Mouse (Mus musculus) limb, embryonic 13.5 days (tissue): Measurements from ENCODE around the gene Wdr20. TPM values are rescaled to one million over a fixed set of nuclear protein-coding genes. Genes with fewer than 3 reads are reported as not detected.
"Not testable (repeated sequence)": the region's sequence is repeated elsewhere in the genome, so short reads cannot be mapped to it uniquely, and the experiment has no call there.

Source experiments
- ATAC-seq: fragments of 200-750 bp; cut with Nextera tagmentation; 2 replicates; pipeline ENCODE4 v1.8.0; 2017; ENCODE audit warnings: low read depth, moderate number of reproducible peaks, moderate TSS enrichment; ENCODE audit not compliant: low FRiP score
- H3K27ac ChIP-seq: fragments of 300-500 bp; sonication (generic); 2 replicates; pipeline ENCODE4 v1.5.1; 2015; ENCODE audit warnings: inconsistent platforms, mild to moderate bottlenecking, moderate library complexity
- H3K27me3 ChIP-seq: fragments of 300-500 bp; sonication (generic); 2 replicates; pipeline ENCODE4 v1.6.1; 2015; ENCODE audit warnings: mild to moderate bottlenecking, inconsistent platforms
- H3K36me3 ChIP-seq: fragments of 300-500 bp; sonication (generic); 2 replicates; pipeline ENCODE4 v1.6.1; 2015; ENCODE audit warnings: inconsistent platforms, mild to moderate bottlenecking, moderate library complexity
- H3K4me1 ChIP-seq: fragments of 300-500 bp; sonication (generic); 2 replicates; pipeline ENCODE4 v1.6.1; 2015; ENCODE audit warnings: inconsistent platforms
- H3K4me2 ChIP-seq: fragments of 300-500 bp; sonication (generic); replicated peaks from 2 replicates; pipeline ENCODE4 v1.6.1; 2015; ENCODE audit warnings: inconsistent platforms, mild to moderate bottlenecking, moderate library complexity
- H3K4me3 ChIP-seq: fragments of 300-500 bp; sonication (generic); 2 replicates; pipeline ENCODE4 v1.5.1; 2015; ENCODE audit warnings: moderate library complexity, mild to moderate bottlenecking, inconsistent platforms
- H3K9ac ChIP-seq: fragments of 300-500 bp; sonication (generic); 2 replicates; pipeline ENCODE4 v1.6.1; 2015; ENCODE audit warnings: mild to moderate bottlenecking, inconsistent platforms
- H3K9me3 ChIP-seq: fragments of 300-500 bp; sonication (generic); 2 replicates; pipeline ENCODE4 v1.6.1; 2016; ENCODE audit warnings: inconsistent platforms
- WGBS: fragments of 180-500 bp; shearing (Covaris S2); methylation state at CpG from one replicate; pipeline ENCODE4 v1.1.7; 2015; 5-methylcytosine and 5-hydroxymethylcytosine counted together
- polyA plus RNA-seq: library from polyadenylated mRNA; unstranded; fragments of >200 nt; fragmentation: Nextera tagmentation; extraction: Ambion mirVana; gene quantifications from 2 replicates; pipeline ENCODE4 v1.2.1, GENCODE M21; 2015

Wdr20 gene
- polyA plus RNA-seq, 1 experiment from 2014 or later: 25.9 TPM

GRCm38 (mm10) chr12:110725051-110725450, 12.7 kb upstream of the Wdr20 start:
- no peaks in the 10 kb centered on the region for H3K36me3 ChIP-seq
- no peaks in the 10 kb centered on the region for H3K4me1 ChIP-seq
- peaks cover 9% of the 10 kb centered on the region for H3K27me3 ChIP-seq
- H3K4me2 ChIP-seq: no peak overlapping the region
- H3K9me3 ChIP-seq: no peaks in the 10 kb centered on the region
- no peak for ATAC-seq
- WGBS: 87% methylated on average over 5 of the region's 5 CpGs
- H3K9ac ChIP-seq: no peak overlapping the region
- H3K4me3 ChIP-seq: no peak overlapping the region
- no peak overlapping the region for H3K27ac ChIP-seq

GRCm38 (mm10) chr12:110725489-110725888, 12.3 kb upstream of the Wdr20 start:
- no peak overlapping the region for H3K4me2 ChIP-seq
- H3K9ac ChIP-seq: no peak overlapping the region
- no peaks in the 10 kb centered on the region for H3K4me1 ChIP-seq
- no peak overlapping the region for H3K4me3 ChIP-seq
- no peak overlapping the region for H3K27ac ChIP-seq
- ATAC-seq: no peak
- H3K27me3 ChIP-seq: peaks cover 5% of the 10 kb centered on the region
- no peaks in the 10 kb centered on the region for H3K36me3 ChIP-seq
- H3K9me3 ChIP-seq: no peaks in the 10 kb centered on the region
- WGBS: 84% methylated on average over 5 of the region's 5 CpGs

GRCm38 (mm10) chr12:110726428-110726827, 11.3 kb upstream of the Wdr20 start:
- H3K27ac ChIP-seq: no peak overlapping the region
- H3K4me2 ChIP-seq: no peak overlapping the region
- H3K9ac ChIP-seq: no peak overlapping the region
- H3K27me3 ChIP-seq: 0 out of 2 replicates have a peak, but pooled peaks cover 3% of the 10 kb centered on the region
- H3K4me1 ChIP-seq: no peaks in the 10 kb centered on the region
- H3K9me3 ChIP-seq: no peaks in the 10 kb centered on the region
- H3K4me3 ChIP-seq: no peak overlapping the region
- ATAC-seq: no peak
- WGBS: 60% methylated on average over 1 of the region's 1 CpGs
- no peaks in the 10 kb centered on the region for H3K36me3 ChIP-seq

- not testable (repeated sequence) for H3K9ac ChIP-seq, H3K4me1 ChIP-seq, H3K9me3 ChIP-seq, H3K36me3 ChIP-seq, H3K27me3 ChIP-seq, H3K27ac ChIP-seq, H3K4me2 ChIP-seq, ATAC-seq, H3K4me3 ChIP-seq
- WGBS: 95% methylated on average over 3 of the region's 3 CpGs
These were observed 4.5 kb upstream of the Wdr20 start for GRCm38 (mm10) chr12:110733254-110733653.

- H3K27me3 ChIP-seq: no peaks in the 10 kb centered on the region
- ATAC-seq: no peak
- peaks cover 21% of the 10 kb centered on the region for H3K4me1 ChIP-seq
- peak overlapping the region; percentile 98 for H3K4me3 ChIP-seq
- H3K36me3 ChIP-seq: no peaks in the 10 kb centered on the region
- no peak overlapping the region for H3K9ac ChIP-seq
- H3K27ac ChIP-seq: no peak overlapping the region
- no peaks in the 10 kb centered on the region for H3K9me3 ChIP-seq
- H3K4me2 ChIP-seq: peak overlapping the region; percentile 90
- WGBS: 5% methylated on average over 4 of the region's 4 CpGs
These were observed 1.1 kb upstream of the Wdr20 start for GRCm38 (mm10) chr12:110736641-110737040.

GRCm38 (mm10) chr12:110738158-110738921, 596 bp downstream of the Wdr20 start:
- H3K27ac ChIP-seq: peak overlapping the region; percentile 88
- peaks cover 11% of the 10 kb centered on the region; the same call in 1 of the 2 replicates for H3K36me3 ChIP-seq
- under 1% methylated on average over 71 of the region's 72 CpGs for WGBS
- peaks cover 21% of the 10 kb centered on the region for H3K4me1 ChIP-seq
- no peaks in the 10 kb centered on the region for H3K9me3 ChIP-seq
- peak overlapping the region; percentile 90 for H3K4me2 ChIP-seq
- H3K27me3 ChIP-seq: no peaks in the 10 kb centered on the region
- peak overlapping the region; percentile 98 for H3K4me3 ChIP-seq
- peak; percentile 62 for ATAC-seq
- peak overlapping the region; percentile 96 for H3K9ac ChIP-seq

GRCm38 (mm10) chr12:110750770-110751439, 13.2 kb downstream of the Wdr20 start:
- Histone ChIP-seq H3K9ac (no peak overlapping the region), H3K27me3 (no peaks in the 10 kb centered on the region), H3K9me3 (0 out of 2 replicates have a peak, but pooled peaks cover 8% of the 10 kb centered on the region), H3K4me3 (no peak overlapping the region), H3K27ac (no peak overlapping the region), H3K4me2 (no peak overlapping the region), H3K4me1 (no peaks in the 10 kb centered on the region), H3K36me3 (peaks cover 25% of the 10 kb centered on the region)
- WGBS: 81% methylated on average over 10 of the region's 10 CpGs
- no peak for ATAC-seq

- Histone ChIP-seq H3K27me3 (no peaks in the 10 kb centered on the region), H3K36me3 (peaks cover 22% of the 10 kb centered on the region), H3K4me1 (no peaks in the 10 kb centered on the region), H3K4me3 (no peak overlapping the region), H3K9ac (no peak overlapping the region), H3K9me3 (0 out of 2 replicates have a peak, but pooled peaks cover 8% of the 10 kb centered on the region), H3K4me2 (no peak overlapping the region), H3K27ac (no peak overlapping the region)
- ATAC-seq: no peak
These were observed 15.0 kb downstream of the Wdr20 start for GRCm38 (mm10) chr12:110752703-110753102.

GRCm38 (mm10) chr12:110753976-110754375, 16.2 kb downstream of the Wdr20 start:
- WGBS: 96% methylated on average over 4 of the region's 4 CpGs
- ATAC-seq: no peak
- no peaks in the 10 kb centered on the region for H3K27me3 ChIP-seq
- peaks cover 22% of the 10 kb centered on the region for H3K36me3 ChIP-seq
- H3K9me3 ChIP-seq: 0 out of 2 replicates have a peak, but pooled peaks cover 8% of the 10 kb centered on the region
- H3K4me2 ChIP-seq: no peak overlapping the region
- H3K4me3 ChIP-seq: no peak overlapping the region
- no peaks in the 10 kb centered on the region for H3K4me1 ChIP-seq
- no peak overlapping the region for H3K27ac ChIP-seq
- no peak overlapping the region for H3K9ac ChIP-seq

GRCm38 (mm10) chr12:110757161-110757560, 19.4 kb downstream of the Wdr20 start:
- no peak overlapping the region for H3K4me2 ChIP-seq
- no peak overlapping the region for H3K9ac ChIP-seq
- H3K27me3 ChIP-seq: no peaks in the 10 kb centered on the region
- peaks cover 20% of the 10 kb centered on the region for H3K36me3 ChIP-seq
- no peak overlapping the region for H3K27ac ChIP-seq
- no peak for ATAC-seq
- 92% methylated on average over 3 of the region's 3 CpGs for WGBS
- 0 out of 2 replicates have a peak, but pooled peaks cover 8% of the 10 kb centered on the region for H3K9me3 ChIP-seq
- no peaks in the 10 kb centered on the region for H3K4me1 ChIP-seq
- H3K4me3 ChIP-seq: no peak overlapping the region

- no peak for ATAC-seq
- no peak overlapping the region for H3K27ac ChIP-seq
- H3K36me3 ChIP-seq: peaks cover 21% of the 10 kb centered on the region
- H3K9ac ChIP-seq: no peak overlapping the region
- no peak overlapping the region for H3K4me2 ChIP-seq
- 96% methylated on average over 8 of the region's 8 CpGs for WGBS
- H3K4me1 ChIP-seq: no peaks in the 10 kb centered on the region
- H3K27me3 ChIP-seq: no peaks in the 10 kb centered on the region
- no peak overlapping the region for H3K4me3 ChIP-seq
- H3K9me3 ChIP-seq: 0 out of 2 replicates have a peak, but pooled peaks cover 8% of the 10 kb centered on the region
These were observed 21.2 kb downstream of the Wdr20 start for GRCm38 (mm10) chr12:110758932-110759331.

- Histone ChIP-seq H3K9me3 (no peaks in the 10 kb centered on the region), H3K4me3 (no peak overlapping the region), H3K27ac (no peak overlapping the region), H3K36me3 (peaks cover 5% of the 10 kb centered on the region; the same call in 1 of the 2 replicates), H3K27me3 (no peaks in the 10 kb centered on the region), H3K9ac (no peak overlapping the region), H3K4me2 (no peak overlapping the region), H3K4me1 (no peaks in the 10 kb centered on the region)
- ATAC-seq: no peak
- WGBS: 74% methylated on average over 2 of the region's 2 CpGs
These were observed 24.6 kb downstream of the Wdr20 start for GRCm38 (mm10) chr12:110762321-110762720.
